Mouse (Mus musculus): ENCODE measurements around the gene Rps6kb2.

DNA sequence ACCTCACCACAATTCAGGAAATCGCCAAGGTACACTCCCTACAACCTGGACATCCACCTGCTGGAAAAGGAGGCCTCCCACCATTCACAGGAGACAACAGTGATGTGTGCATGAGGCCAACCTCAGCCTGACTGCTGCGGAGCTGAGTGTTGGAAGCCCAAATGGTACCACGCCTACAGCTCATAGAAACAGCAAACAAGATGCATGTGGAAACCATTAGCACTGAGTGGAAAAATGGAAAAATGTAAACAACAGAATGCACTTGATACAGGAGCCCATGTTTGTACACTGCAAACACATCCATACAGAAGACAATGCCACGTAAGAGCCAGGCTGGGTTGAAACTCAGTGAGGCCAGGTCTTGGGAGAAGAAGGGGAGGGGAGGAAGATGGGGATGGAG is 38.7 kb downstream of the Rps6kb2 start:
- no peak for TF ChIP-seq CTCF (IDR thresholded peaks at IDR 0.05; ENCODE audit: low read depth)
- no peak for TF ChIP-seq EP300 (IDR thresholded peaks at IDR 0.05; ENCODE audit: low read depth)

All from liver, postnatal 0 days (tissue).